Mouse (Mus musculus): ENCODE data around the gene Hbb-bh2.
"Not testable (repeated sequence)": the region's sequence is repeated elsewhere in the genome, so short reads cannot be mapped to it uniquely, and the experiment has no call there.

Hbb-bh2 gene

DNA sequence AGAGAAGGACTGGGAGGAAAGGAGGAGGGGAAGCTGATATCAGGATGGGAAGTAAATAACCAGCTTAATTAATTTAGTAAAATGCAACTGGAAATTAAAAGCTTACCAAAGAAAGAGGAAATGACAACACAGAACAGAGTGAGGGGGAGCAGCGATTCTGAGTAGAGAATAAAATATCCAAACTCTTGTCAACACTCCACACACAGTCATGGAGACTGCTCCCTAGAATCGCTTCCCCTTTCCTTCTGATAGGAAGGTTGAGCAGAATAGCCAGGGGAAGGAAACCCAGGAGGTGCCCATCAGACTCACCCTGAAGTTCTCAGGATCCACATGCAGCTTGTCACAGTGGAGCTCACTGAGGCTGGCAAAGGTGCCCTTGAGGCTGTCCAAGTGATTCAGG, 13.2 kb downstream of the Hbb-bh2 start:
- not testable (repeated sequence) for H3K36me3 ChIP-seq (ENCODE audit: control insufficient read depth, insufficient read depth, low read length, poor library complexity, severe bottlenecking); DNase-seq (ENCODE audit: low read depth, low spot score); H3K27me3 ChIP-seq (ENCODE audit: control insufficient read depth, insufficient read depth, low read length, poor library complexity, severe bottlenecking)

DNA sequence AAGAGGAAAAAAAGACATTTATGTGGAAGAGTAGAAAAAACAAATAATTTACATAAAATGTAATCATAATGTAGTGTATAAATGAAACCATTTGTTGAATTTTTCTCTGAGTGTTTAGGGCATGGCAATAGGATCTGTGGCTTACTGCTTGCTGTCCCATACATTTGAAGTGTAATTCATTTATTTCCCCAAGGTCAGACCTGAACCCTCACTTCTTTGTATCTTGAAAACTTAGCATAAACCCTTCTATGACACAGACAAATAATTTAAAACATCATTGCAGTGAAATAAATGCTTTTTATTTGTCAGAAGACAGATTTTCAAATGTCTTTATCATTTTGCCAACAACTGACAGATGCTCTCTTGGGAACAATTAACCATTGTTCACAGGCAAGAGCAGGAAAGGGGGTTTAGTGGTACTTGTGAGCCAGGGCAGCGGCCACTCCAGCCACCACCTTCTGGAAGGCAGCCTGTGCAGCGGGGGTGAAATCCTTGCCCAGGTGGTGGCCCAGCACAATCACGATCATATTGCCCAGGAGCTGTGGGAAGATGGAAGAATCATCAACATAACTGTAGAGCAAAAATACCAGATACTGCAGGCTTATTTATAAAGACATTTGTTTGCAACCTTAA, 13.9 kb downstream of the Hbb-bh2 start:
- Histone ChIP-seq H3K27me3 (ENCODE audit: control insufficient read depth, insufficient read depth, low read length, poor library complexity, severe bottlenecking) (no peaks in the 10 kb centered on the region), H3K36me3 (ENCODE audit: control insufficient read depth, insufficient read depth, low read length, poor library complexity, severe bottlenecking) (no peaks in the 10 kb centered on the region)
- no peak for DNase-seq (ENCODE audit: low read depth, low spot score)

DNA sequence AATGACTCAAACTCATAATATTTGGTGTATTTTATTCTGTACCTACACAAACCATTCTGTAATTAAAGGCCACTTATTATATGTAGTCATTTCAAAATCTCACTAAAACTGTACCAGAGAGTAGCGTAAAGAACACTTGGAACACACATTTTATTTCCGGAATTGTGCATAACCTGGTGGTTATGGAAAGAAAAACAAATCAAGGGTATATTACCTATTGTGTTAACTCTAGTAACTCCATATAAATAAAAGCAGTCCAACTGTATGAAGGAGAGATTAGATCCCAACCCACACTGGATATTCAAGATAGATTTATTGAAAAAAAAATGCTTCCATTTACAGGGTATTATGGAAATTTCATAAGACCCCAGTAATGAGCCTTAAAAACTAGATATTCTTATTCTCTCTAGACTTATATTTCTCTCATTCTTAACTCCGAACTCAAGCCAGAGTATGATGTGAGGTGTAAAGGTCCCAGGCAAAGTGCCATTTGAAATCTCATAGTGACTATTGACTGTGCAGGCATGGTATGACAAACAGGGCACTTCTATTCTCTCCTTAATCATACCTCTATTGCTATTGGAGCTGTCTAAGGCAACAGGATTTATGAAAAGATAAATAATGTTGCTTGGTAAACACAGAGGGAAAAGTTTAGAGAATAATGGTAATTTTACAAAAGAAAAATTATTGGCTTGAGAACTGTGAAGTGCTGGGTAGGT, 14.6 kb downstream of the Hbb-bh2 start:
- no peaks in the 10 kb centered on the region for H3K27me3 ChIP-seq (ENCODE audit: control insufficient read depth, insufficient read depth, low read length, poor library complexity, severe bottlenecking)

DNA sequence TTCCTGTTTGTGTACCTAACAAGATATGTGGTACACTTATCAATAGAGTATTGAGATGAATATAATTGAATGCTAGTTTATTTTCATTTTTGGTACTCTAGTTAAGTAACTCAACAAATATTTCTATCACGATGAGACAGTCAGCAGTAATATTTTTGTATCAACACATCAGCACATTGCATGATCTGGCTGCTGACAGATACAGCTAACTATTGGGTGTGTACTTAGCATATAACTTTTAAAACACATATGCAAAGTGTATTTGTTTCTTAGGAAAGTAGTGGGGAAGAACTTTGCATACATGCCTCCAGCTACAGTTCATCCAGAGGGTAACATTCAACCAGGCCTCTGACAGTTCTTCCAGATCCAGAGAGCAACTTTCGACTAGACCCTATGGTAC, 15.7 kb downstream of the Hbb-bh2 start:
- no peaks in the 10 kb centered on the region for H3K36me3 ChIP-seq (ENCODE audit: control insufficient read depth, insufficient read depth, low read length, poor library complexity, severe bottlenecking)
- H3K27me3 ChIP-seq (ENCODE audit: control insufficient read depth, insufficient read depth, low read length, poor library complexity, severe bottlenecking): no peaks in the 10 kb centered on the region
- DNase-seq (ENCODE audit: low read depth, low spot score): no peak

More for the DNA sequence above, 14.6 kb downstream of the Hbb-bh2 start:
- no peaks in the 10 kb centered on the region for H3K36me3 ChIP-seq (ENCODE audit: control insufficient read depth, insufficient read depth, low read length, poor library complexity, severe bottlenecking)
- DNase-seq (ENCODE audit: low read depth, low spot score): no peak

DNA sequence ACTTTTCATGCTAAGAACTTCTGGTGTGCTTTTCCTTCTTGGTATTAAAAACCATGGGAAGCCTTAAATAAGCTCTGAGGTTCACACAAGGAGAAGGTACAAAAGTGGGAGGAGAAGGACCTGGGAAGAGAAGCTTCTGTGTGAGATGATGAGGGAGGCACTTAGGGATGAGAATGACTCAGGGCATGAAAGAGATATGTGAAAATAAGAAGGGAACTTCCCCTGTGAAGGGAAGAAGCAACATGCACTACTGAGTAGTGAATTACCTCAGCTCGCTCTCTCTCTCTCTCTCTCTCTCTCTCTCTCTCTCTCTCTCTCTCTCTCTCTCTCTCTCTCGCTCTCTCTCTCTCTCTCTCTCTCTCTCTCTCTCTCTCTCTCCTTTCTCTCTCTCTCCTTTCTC, 25.2 kb downstream of the Hbb-bh2 start:
- H3K36me3 ChIP-seq (ENCODE audit: control insufficient read depth, insufficient read depth, low read length, poor library complexity, severe bottlenecking); H3K27me3 ChIP-seq (ENCODE audit: control insufficient read depth, insufficient read depth, low read length, poor library complexity, severe bottlenecking): not testable (repeated sequence)
- DNase-seq (ENCODE audit: low read depth, low spot score): peak; percentile 58

DNA sequence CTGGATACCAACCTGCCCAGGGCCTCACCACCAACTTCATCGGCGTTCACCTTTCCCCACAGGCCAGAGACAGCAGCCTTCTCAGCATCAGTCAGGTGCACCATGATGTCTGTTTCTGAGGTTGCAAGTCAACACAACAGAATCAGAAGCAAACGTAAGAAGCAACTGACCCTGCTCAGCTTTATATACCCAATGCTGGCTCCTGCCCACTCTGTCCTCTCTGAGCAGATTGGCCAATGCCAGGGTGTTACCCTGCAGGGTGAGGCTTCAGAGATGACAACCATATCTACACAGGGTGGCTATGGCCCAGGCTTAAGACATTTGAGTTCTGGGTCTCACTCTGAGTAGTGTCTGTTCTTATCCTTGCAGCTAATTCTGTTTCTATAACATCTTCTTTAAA, 26.6 kb downstream of the Hbb-bh2 start, which contains the start of gene Hbb-bt:
Gene Hbb-bt (minus strand): TSS at position 231 of the 400 bp plus-strand sequence.
- no peak for DNase-seq (ENCODE audit: low read depth, low spot score)
- Histone ChIP-seq H3K36me3 (ENCODE audit: control insufficient read depth, insufficient read depth, low read length, poor library complexity, severe bottlenecking) (no peaks in the 10 kb centered on the region), H3K27me3 (ENCODE audit: control insufficient read depth, insufficient read depth, low read length, poor library complexity, severe bottlenecking) (no peaks in the 10 kb centered on the region)

DNA sequence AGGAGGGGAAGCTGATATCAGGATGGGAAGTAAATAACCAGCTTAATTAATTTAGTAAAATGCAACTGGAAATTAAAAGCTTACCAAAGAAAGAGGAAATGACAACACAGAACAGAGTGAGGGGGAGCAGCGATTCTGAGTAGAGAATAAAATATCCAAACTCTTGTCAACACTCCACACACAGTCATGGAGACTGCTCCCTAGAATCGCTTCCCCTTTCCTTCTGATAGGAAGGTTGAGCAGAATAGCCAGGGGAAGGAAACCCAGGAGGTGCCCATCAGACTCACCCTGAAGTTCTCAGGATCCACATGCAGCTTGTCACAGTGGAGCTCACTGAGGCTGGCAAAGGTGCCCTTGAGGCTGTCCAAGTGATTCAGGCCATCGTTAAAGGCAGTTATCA, 27.2 kb downstream of the Hbb-bh2 start:
- not testable (repeated sequence) for H3K27me3 ChIP-seq (ENCODE audit: control insufficient read depth, insufficient read depth, low read length, poor library complexity, severe bottlenecking); DNase-seq (ENCODE audit: low read depth, low spot score); H3K36me3 ChIP-seq (ENCODE audit: control insufficient read depth, insufficient read depth, low read length, poor library complexity, severe bottlenecking)

DNA sequence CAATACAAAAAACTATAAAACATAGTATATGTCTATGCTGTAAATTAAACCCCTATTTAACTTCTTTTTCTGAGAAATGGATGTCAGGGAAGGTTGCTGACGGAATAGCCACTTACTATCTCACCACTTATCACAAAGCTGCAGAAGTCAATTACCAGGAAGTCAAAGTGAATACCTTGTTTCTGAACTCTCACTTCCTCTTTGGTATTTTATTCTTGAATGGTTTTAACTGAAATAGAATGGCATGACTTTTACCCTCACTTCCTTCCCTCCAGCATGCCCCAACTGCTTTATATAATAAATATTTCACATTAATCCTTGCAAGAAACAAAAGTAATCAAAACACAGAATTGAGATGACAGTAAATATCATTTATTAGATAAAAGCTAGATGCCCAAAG, 28.1 kb downstream of the Hbb-bh2 start:
- DNase-seq (ENCODE audit: low read depth, low spot score): peak; percentile 75
- H3K27me3 ChIP-seq (ENCODE audit: control insufficient read depth, insufficient read depth, low read length, poor library complexity, severe bottlenecking): no peaks in the 10 kb centered on the region
- no peaks in the 10 kb centered on the region for H3K36me3 ChIP-seq (ENCODE audit: control insufficient read depth, insufficient read depth, low read length, poor library complexity, severe bottlenecking)

DNA sequence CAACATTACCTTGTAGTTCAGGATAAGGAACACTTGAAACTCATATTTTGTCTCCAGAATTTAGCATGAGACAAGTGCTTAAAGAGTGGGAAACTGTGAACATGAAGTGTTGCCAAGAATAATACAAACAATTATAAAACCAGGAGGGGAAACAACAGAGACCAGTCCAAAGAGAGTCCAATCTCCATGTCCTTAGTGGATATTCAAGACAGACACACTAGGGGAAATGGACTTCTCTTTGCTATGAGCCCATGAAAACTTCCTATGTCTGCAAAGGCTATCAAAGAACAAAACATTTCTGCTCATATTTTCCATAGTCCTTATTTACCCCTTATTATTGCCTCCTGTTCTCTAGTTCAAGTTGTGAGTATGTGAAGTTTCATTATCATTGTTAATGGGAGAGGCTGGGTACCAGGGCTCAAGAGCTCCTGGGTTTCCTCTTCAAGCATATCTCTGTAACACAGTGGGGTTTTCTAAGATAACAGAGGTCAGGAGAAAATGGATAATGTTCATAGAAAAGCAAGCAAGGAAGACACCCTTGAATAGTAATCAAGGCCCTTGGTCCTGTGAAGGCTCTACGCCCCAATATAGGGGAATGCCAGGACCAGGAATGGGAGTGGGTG, 29.0 kb downstream of the Hbb-bh2 start:
- DNase-seq (ENCODE audit: low read depth, low spot score): no peak
- H3K36me3 ChIP-seq (ENCODE audit: control insufficient read depth, insufficient read depth, low read length, poor library complexity, severe bottlenecking): no peaks in the 10 kb centered on the region
- no peaks in the 10 kb centered on the region for H3K27me3 ChIP-seq (ENCODE audit: control insufficient read depth, insufficient read depth, low read length, poor library complexity, severe bottlenecking)

DNA sequence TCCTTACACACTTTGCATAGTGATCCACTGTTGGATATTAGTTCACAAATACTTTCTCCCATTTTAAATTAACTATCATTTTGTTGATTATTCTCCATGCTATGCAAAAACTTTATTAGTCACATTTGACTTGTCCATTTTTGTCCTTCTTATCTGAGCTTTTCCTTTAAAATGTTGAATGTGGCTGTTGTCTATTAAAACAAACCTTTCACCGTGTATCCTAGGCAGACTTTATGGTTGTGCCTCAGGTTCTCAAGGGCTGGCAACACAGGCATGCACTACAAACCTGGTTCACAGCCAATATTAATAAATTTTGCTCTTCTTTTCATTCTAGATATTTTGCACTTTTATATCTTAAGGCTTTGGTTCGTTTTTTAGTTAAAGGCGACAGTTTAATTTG, 29.6 kb downstream of the Hbb-bh2 start:
- Histone ChIP-seq H3K27me3 (ENCODE audit: control insufficient read depth, insufficient read depth, low read length, poor library complexity, severe bottlenecking) (no peaks in the 10 kb centered on the region), H3K36me3 (ENCODE audit: control insufficient read depth, insufficient read depth, low read length, poor library complexity, severe bottlenecking) (no peaks in the 10 kb centered on the region)
- no peak for DNase-seq (ENCODE audit: low read depth, low spot score)

DNA sequence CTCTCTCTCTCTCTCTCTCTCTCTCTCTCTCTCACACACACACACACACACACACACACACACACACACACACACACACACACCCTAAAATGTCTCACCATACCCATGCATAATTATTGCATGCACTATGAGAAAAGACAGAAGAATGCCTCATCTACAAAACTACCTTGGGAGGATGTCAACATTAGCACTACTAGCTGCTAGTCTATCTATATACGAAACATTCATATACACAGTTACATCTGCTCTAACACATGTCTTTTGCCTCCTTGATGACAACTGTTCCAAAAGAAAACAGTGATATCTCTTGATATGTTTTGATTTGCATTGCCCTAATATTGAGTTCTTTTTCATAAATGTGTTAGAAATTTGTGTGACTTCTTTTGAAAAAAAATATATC, 30.0 kb downstream of the Hbb-bh2 start:
- no peaks in the 10 kb centered on the region for H3K36me3 ChIP-seq (ENCODE audit: control insufficient read depth, insufficient read depth, low read length, poor library complexity, severe bottlenecking)
- H3K27me3 ChIP-seq (ENCODE audit: control insufficient read depth, insufficient read depth, low read length, poor library complexity, severe bottlenecking): no peaks in the 10 kb centered on the region
- DNase-seq (ENCODE audit: low read depth, low spot score): no peak

DNA sequence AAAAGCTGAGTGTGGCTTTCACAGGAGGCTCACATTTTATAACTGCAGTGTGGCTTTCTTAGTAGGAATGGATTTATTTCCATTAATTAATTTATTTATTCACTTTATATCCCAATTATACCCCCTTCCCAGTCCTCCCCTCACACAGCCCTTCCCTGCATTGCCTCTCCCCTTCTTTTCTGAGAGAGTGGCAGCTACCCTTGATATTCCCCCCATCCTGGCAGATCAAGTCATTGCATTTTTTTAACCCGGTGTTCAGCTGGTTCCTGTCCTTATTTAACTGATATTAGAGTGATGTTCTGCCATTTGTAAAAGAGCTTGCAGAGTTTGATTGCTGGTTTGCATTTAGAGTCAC, 30.5 kb downstream of the Hbb-bh2 start:
- H3K36me3 ChIP-seq (ENCODE audit: control insufficient read depth, insufficient read depth, low read length, poor library complexity, severe bottlenecking): no peaks in the 10 kb centered on the region
- no peak for DNase-seq (ENCODE audit: low read depth, low spot score)
- H3K27me3 ChIP-seq (ENCODE audit: control insufficient read depth, insufficient read depth, low read length, poor library complexity, severe bottlenecking): no peaks in the 10 kb centered on the region

DNA sequence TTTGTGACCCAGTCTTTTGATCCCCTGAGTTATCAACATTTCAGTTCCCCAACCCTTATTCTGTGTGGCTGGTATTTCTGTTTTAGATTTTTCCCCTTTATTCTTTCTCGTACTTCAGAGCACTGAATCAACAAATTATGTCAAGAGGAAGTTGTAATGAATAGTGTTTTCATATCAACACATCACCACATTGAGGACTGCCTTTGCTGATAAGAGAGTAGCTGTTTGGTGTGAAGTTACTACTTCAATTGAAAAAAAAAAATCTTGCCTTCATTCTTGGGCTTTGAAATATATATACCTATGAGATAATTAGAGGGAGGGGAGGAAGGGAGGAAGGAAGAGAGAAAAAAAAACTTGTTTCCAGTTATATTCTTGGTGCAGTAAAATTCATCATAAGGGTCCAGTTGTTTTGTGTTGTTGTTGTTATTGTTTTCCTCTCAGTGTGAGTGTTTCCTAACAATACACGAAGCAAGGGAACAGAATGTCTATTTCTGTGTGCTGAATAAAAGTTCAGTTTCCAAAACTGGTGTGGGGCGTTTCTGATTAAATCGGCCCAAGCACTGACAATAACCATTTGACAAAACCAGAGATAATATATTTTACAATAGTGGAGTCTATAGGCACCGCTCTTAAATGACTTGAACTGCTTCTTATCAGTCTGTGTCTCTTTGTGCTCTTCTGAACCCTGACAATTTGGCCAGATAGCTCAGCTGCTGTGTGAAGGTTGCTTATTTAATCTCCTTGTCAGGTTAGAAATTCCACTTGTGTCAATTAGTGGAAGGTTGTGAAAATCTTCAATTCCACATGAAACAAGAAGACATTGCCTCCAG, 31.1 kb downstream of the Hbb-bh2 start:
- peak; percentile 35 for DNase-seq (ENCODE audit: low read depth, low spot score)
- Histone ChIP-seq H3K36me3 (ENCODE audit: control insufficient read depth, insufficient read depth, low read length, poor library complexity, severe bottlenecking) (no peaks in the 10 kb centered on the region), H3K27me3 (ENCODE audit: control insufficient read depth, insufficient read depth, low read length, poor library complexity, severe bottlenecking) (no peaks in the 10 kb centered on the region)

DNA sequence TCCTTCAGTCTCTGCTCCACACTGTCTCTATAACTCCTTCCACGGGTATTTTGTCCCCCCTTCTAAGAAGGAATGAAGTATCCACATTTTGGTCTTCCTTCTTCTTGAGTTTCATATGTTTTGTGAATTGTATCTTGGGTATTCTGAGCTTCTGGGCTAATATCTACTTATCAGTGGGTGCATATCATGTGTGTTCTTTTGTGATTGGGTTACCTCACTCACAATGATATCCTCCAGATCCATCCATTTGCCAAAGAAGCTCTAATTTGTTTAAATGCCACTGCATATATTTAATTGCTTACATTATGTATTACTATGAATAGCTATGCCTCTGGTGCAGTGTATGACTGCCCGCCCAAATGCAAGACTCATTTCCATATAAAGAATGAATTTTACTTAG, 32.2 kb downstream of the Hbb-bh2 start:
- not testable (repeated sequence) for H3K27me3 ChIP-seq (ENCODE audit: control insufficient read depth, insufficient read depth, low read length, poor library complexity, severe bottlenecking); H3K36me3 ChIP-seq (ENCODE audit: control insufficient read depth, insufficient read depth, low read length, poor library complexity, severe bottlenecking)

DNA sequence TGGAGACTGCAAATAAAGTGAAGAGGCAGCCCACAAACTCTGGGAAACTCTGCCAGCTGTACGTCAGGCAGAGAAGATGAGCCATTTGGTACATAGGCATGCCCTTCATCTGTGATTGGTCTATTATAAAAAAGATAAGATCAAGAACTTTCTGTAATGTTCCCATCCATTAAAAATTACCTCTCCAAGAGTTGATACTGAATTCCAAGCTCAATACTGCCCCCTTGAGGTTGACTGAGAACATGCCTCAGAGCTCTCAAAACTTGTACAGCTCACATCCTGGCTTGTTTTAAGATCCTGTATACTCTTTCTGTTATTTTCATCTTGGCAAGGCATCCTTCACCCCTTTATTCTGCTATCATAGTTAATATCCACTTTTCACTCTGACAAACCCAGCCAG, 33.5 kb downstream of the Hbb-bh2 start:
- H3K27me3 ChIP-seq (ENCODE audit: control insufficient read depth, insufficient read depth, low read length, poor library complexity, severe bottlenecking): no peaks in the 10 kb centered on the region
- peak; percentile 68 for DNase-seq (ENCODE audit: low read depth, low spot score)
- H3K36me3 ChIP-seq (ENCODE audit: control insufficient read depth, insufficient read depth, low read length, poor library complexity, severe bottlenecking): no peaks in the 10 kb centered on the region

More for the DNA sequence above, 32.2 kb downstream of the Hbb-bh2 start:
- not testable (repeated sequence) for DNase-seq (ENCODE audit: low read depth, low spot score)
